Comparison of ENCODE assay signal across 8 mouse cellular contexts in genomic region chr12:103241311-103242082, GRCm38 (mm10). TPM values are rescaled to one million over a fixed set of nuclear protein-coding genes. Genes with fewer than 3 reads are reported as not detected.
DNase-seq lines count a peak whose midpoint lies in the region; ATAC-seq and TF ChIP-seq lines count a peak whose summit lies in the region.

No protein-coding gene starts in this region.

- no peak overlapping the region for H3K27ac ChIP-seq in ES-E14 (ENCODE audit: insufficient read depth, low read depth, low read length, poor library complexity, severe bottlenecking)
- H3K27ac ChIP-seq in forebrain, embryonic 12.5 days = no peak overlapping the region
- H3K27ac ChIP-seq in limb, embryonic 15.5 days = no peak overlapping the region

- H3K4me1 ChIP-seq in ES-E14 (ENCODE audit: control insufficient read depth in 2 of 2, insufficient read depth in 2 of 2, low read length in 2 of 2, poor library complexity in 1 of 2) = peaks cover 0 to 2% of the 10 kb centered on the region in 2 experiments; a peak in 1 of 4 replicates
- H3K4me1 ChIP-seq in forebrain, embryonic 12.5 days = peaks cover 19% of the 10 kb centered on the region
- H3K4me1 ChIP-seq in limb, embryonic 15.5 days = peaks cover 13% of the 10 kb centered on the region

- WGBS in forebrain, embryonic 12.5 days = 7% methylated on average over 36 of the region's 36 CpGs
- WGBS in limb, embryonic 15.5 days = 13% methylated on average over 36 of the region's 36 CpGs

- peak overlapping the region; percentile 82 for H3K4me2 ChIP-seq in forebrain, embryonic 12.5 days
- H3K4me2 ChIP-seq in limb, embryonic 15.5 days = peak overlapping the region; percentile 94

- peak overlapping the region; percentile 84 to 88 for H3K4me3 ChIP-seq in ES-E14 (ENCODE audit: insufficient read depth in 1 of 2, low read depth in 1 of 2, low read length in 2 of 2, poor library complexity in 1 of 2, severe bottlenecking in 1 of 2)
- peak overlapping the region; percentile 72 for H3K4me3 ChIP-seq in forebrain, embryonic 12.5 days (replicated peaks)
- peak overlapping the region; percentile 74 for H3K4me3 ChIP-seq in limb, embryonic 15.5 days

- peak; percentile 53 for ATAC-seq in forebrain, embryonic 12.5 days (ENCODE audit: low FRiP score)
- ATAC-seq in limb, embryonic 15.5 days (ENCODE audit: insufficient number of reproducible peaks, low FRiP score, low TSS enrichment, low read depth) = 0 out of 2 replicates have a peak, but pooled peaks have one; percentile 35

- peak; percentile 11 for DNase-seq in gastrocnemius, postnatal 10 days
- no peak for DNase-seq in gastrocnemius, postnatal 14 days
- peak; percentile 22 for DNase-seq in ES-E14 (ENCODE audit: low read depth, low spot score)
- DNase-seq in B cell, adult 2 months = no peak
- DNase-seq in cerebellum, adult 9-11 months = no peak
- DNase-seq in gastrocnemius, adult 18-20 months (ENCODE audit: low spot score) = no peak

- in situ Hi-C loops in ES-E14 (cut with MboI; ENCODE audit: low sequenced_read_pairs in 2 of 2, unreplicated experiment in 2 of 2) = no loop called here

- intact Hi-C loops in gastrocnemius, postnatal 14 days (cut with DNase I; ENCODE audit: low total_unique reads) = no loop called here

- H3K9me3 ChIP-seq in ES-E14 (ENCODE audit: control insufficient read depth, insufficient read depth, low read depth, low read length) = no peaks in the 10 kb centered on the region
- no peaks in the 10 kb centered on the region for H3K9me3 ChIP-seq in forebrain, embryonic 12.5 days
- H3K9me3 ChIP-seq in limb, embryonic 15.5 days = no peaks in the 10 kb centered on the region

- peaks cover 55% of the 10 kb centered on the region for H3K27me3 ChIP-seq in forebrain, embryonic 12.5 days
- peaks cover 41% of the 10 kb centered on the region for H3K27me3 ChIP-seq in limb, embryonic 15.5 days

- peak overlapping the region; percentile 85 for H3K9ac ChIP-seq in ES-E14 (ENCODE audit: insufficient read depth, low read depth, low read length, poor library complexity, severe bottlenecking)
- H3K9ac ChIP-seq in forebrain, embryonic 12.5 days = peak overlapping the region; percentile 72
- H3K9ac ChIP-seq in limb, embryonic 15.5 days = peak overlapping the region; percentile 64; the same call in 1 of the 2 replicates

- no peaks in the 10 kb centered on the region for H3K36me3 ChIP-seq in ES-E14 (ENCODE audit: control insufficient read depth, insufficient read depth, low read length, poor library complexity, severe bottlenecking)
- H3K36me3 ChIP-seq in forebrain, embryonic 12.5 days (replicated peaks) = no peaks in the 10 kb centered on the region
- no peaks in the 10 kb centered on the region for H3K36me3 ChIP-seq in limb, embryonic 15.5 days

TF ChIP-seq in ES-E14, 5 proteins besides CTCF, POLR2A, EP300 and RAD21:
- TF ChIP-seq CHD2 (IDR thresholded peaks at IDR 0.05; ENCODE audit: low read depth, low read length) (no peak), HCFC1 (IDR thresholded peaks at IDR 0.05; ENCODE audit: borderline replicate concordance, insufficient read depth, low read length) (no peak), MAFK (IDR thresholded peaks at IDR 0.05; ENCODE audit: insufficient read depth, low read depth, low read length) (no peak), ZC3H11A (IDR thresholded peaks at IDR 0.05; ENCODE audit: borderline replicate concordance, low read depth, low read length) (no peak), ZNF384 (IDR thresholded peaks at IDR 0.05; ENCODE audit: low read depth, low read length) (no peak)

RNA-seq across cellular contexts. Expression of gene Prima1, which starts 0.5 kb away (rescaled TPM):
- 1 to 10 TPM; 1.3 to 2.1 TPM for total RNA-seq in gastrocnemius, postnatal 10 days (2021)
- total RNA-seq in gastrocnemius, postnatal 14 days (2021) = 10 to 100 TPM in 1 of 2 experiments, 1 to 10 TPM in 1; 2.3 to 14.0 TPM
- total RNA-seq in ES-E14 (2012; rRNA removed) = 0.63 and 0.85 TPM in 2 replicates
- 0.23 and 0.29 TPM in 2 replicates for polyA plus RNA-seq in forebrain, embryonic 12.5 days (2016; fragmentation: Nextera tagmentation; extraction: Ambion mirVana)
- polyA plus RNA-seq in limb, embryonic 15.5 days (2015; fragmentation: Nextera tagmentation; extraction: Ambion mirVana) = 0.22 and 0.40 TPM in 2 replicates
- 10 to 100 TPM in 1 of 2 experiments, 1 to 10 TPM in 1; 9.9 to 29.8 TPM for total RNA-seq in gastrocnemius, adult 18-20 months (2021)

Comparison
In these comparisons a context has a peak if more than half of its experiments do, and no peak if none do; other contexts are left out.
1. DNase-seq: peak in gastrocnemius, postnatal 10 days (single experiment) and ES-E14 (single experiment); none in gastrocnemius, postnatal 14 days (single experiment), B cell, adult 2 months (0 of 2), cerebellum, adult 9-11 months (single experiment) and gastrocnemius, adult 18-20 months (single experiment).
2. Peak in every context shown above with its lines, with median percentiles within 50 percentile points of each other: H3K4me3 ChIP-seq and H3K9ac ChIP-seq.